Mouse (Mus musculus): ENCODE measurements at regions not wholly inside any gene's neighbourhood (a gene's known extent, or its start where the extent isn't known, plus 50 kb on each side); places are given as distances from the start of the nearest gene placed in this dataset.
"Not testable (repeated sequence)": the region's sequence is repeated elsewhere in the genome, so short reads cannot be mapped to it uniquely, and the experiment has no call there.

DNA sequence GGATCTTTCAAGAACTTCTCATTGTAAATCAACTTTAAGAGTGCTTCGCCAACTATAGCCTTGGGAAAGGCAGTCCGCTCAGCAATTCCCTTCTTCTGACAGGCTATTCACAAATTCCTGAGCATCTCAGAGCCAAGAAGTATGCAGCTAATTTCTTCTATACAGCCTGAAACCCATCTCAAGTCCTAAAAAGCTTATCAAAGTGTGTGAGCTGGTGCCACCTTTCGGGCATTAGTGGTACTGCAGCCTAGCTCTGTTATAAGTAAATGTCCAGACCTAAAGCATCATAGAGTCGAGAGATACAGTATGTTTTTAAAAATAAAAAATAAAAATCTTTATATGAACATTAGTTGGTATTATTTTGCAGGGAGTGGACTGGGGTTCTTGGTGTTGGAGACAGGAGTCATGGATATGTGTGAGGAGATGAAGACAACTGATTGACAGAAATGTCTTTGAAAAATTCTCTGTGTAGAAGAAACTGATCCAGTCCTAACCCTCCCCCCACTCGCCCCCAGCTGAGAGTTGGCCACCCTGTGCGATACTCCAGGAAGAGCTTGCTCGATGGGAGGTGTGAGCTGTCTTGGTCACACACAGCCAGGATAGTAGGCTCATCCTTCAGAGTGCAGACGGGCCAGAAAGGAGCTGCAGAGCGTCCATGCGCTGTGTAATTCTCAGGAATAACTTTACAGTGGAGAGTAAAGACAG, 56.4 kb downstream of the Bod1 start:
- peak; percentile 9 for DNase-seq (ENCODE audit: low spot score)

DNA sequence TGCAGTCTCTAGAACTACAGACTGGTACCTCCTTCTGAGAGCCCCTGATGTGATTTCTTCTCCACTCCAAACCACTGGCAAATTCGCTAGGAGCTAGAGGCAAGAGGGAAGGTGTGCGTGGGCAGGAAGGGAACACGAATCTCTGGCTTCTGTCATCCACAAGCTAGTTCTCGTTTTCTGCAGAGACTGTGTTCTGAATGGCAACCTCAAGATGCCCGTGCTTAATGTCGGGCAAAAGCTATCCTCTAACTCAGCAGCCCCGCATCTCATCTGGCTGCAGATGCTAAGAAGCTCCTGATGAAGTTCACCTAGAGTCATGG, 57.3 kb downstream of the Bod1 start:
- no peak for DNase-seq (ENCODE audit: low spot score)

DNA sequence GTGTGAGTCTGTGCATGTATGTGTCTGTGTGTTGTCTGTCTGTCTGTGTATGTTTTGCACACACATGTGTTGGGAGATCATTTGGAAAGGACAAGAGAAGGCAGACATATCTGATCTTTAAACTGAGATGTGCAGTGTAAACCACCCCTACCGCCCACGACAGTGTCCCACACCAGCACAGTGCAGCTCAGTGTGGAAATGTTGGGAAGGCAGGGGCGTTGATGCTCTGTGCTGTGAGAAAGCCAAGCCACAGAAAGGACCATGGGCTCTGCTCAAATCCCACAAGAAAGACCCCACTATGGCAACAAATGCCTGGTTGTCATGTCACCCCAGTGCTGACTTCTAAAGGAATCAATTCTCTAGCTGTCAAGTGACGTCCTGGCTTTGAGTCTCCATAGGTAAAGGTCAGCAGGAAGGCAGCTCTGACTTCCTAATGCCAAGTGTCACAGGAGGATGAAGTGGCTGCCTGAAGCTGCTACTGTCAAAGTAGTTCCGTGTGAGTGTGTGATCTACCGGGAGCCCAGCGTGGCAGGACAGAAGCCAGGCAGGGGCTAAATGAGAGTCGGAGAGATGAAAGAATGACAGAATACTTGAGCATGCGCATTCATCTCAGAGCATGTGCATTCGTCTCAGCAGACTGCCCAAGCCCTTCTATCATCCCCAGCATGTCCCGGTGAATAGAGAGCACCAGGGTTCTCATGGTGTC, 57.8 kb downstream of the Bod1 start:
- DNase-seq (ENCODE audit: low spot score): no peak

DNA sequence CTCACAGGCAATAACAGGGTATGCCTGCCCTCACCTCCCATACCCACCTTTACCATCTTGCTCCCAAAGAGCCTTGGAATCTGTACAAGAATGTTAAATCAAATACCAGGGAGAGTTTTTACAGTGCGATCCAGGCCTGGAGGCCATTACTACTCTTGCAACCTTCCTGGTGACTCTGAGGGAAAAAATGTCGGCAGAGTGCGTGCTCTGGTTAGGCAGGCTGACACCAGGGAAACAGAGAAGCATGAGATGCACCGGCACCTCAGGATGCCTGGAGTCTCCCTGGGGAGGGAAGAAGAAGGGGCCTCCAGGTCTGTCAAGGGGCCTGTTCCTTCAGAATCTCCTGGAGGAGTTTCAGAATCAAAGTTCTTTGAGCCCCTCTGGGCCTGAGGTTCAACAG, 63.2 kb downstream of the Bod1 start:
- no peak for DNase-seq (ENCODE audit: low spot score)

DNA sequence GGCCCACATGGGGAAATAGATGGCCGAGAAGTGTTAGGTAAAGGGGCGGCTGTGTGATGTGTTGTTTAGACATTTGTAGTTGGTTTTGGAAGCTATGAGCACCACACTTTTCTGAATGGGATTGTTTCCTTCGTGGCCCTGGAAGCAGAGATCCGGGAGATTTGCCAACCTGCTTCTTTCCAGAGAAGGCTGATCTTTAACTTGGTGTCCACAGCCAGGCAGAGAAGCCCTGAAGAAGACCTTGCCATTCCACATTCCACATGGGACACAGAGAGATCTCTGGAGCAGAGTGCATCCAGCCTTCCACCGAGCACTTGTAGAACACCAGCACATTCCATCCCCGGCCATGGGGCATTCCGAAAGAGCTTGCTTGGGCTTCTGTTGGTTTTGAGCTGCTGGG, 70.2 kb downstream of the Bod1 start:
- DNase-seq (ENCODE audit: low spot score): no peak

DNA sequence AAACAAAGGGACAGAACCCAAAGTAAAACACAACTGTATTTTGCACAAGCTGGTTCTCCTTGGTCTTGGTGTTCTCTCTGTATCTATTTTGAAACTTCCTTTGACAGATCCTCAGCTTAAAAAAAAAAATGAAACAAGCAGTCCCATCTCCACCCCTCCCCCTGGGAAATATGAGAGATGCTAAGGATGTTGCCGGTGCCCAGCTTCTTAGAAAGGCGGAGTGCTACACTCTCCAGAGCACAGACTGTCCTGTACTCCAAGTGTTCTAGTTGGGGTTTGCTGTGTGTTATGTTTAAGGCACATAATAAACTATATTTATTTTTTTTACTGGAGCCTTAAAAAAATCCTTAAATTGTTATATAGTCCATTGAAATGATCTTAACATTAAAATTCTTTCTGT, 78.1 kb downstream of the Bod1 start:
- no peak for DNase-seq (ENCODE audit: low spot score)

DNA sequence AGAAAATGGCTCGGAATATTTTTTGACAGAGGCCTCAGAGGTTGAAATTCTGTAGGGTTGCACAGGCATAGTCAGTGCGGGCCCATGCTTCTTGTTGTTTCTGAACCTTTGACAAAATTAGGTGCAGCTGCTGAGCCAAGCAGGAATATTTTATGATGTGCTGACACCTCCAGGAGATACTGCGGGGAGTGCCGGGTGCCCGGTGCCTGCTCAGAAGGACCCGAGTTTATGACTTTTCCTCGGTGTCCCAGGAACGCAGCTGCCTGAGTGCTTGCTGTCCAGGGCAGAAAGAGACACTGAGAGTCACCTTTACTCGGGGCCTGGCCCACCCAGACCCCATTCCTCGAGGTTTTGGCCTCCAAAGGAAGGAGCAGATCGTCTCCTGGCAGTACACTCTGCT, 79.6 kb downstream of the Bod1 start:
- DNase-seq (ENCODE audit: low spot score): no peak

DNA sequence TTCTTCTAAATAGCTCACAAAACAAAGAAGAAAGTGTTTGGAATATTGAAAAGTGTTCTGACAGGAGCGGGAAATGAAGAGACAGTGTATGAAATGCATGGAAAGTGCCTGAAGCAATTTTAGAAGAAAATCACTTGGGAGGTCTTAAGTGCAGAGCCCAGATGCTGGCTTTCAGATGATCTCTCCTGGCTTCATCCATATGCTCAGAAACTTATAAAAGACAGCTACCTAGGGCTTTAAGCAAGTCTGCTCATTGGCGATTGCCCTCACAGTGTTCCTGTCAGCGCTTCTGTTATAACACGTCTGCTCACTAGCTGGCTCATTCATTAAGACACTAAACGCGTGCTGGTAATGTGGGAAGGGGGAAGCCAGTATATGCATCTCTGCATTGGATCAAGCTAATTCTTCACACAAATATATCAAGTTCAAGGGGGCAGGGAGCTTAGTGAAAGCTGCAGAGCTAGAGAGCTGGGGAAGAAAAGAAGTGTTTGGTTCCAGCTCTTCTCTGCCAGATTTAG, 80.6 kb downstream of the Bod1 start:
- no peak for DNase-seq (ENCODE audit: low spot score)

DNA sequence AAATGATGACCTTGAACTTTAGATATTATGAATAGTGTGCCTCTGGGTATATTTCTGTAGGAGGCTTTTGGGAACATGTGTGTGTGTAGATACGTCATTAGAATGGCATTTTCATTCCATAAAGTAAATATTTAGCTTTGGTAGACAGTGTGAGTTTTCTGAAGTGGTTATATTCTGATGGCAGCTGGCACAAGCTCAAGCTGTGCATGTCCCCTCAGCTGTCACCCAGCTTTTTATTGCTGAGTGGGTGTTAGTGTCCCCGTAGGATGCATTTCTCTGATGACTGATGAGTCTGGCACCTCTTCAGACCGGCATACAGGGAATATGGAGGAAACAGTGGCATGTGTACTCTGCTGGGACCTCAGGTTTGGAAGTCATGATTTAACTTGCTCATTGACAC, 96.7 kb downstream of the Bod1 start:
- no peak for DNase-seq (ENCODE audit: low spot score)

DNA sequence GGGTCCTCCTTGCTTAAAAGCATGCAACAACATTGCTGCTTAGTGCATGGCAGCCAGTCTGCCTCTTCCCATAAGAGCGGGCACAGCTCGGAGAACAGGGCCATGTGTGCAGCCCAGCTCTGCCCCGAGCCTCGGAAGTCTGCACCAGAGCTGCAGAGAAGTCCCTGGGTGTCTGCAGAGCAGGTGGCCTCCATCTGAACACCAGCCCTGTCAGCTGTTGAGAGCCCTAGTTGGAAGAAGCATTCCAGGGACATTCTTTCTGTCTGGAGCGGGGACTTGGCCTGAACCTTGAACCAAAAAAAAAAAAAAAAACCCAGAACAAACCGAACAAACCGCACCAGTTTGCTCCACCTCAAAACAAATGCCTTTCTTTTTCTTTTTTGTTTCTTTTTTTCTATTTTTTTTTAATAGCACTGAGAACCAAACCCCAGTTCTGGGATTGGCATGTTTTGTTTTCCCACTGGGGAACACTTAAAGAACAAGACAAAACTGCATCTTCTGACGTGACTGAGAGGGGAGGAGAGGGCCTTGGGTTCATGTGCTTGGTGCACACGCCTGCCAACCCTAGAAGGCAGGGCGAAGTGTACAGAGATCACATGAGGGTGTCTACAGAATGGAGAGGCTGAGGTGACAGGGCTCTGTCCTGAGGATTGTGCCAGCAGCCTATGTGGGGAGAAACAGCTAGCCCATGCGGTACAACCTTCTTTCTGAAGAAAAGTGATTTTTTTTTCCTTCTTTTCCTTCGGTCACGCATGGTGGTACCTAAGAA, 106.8 kb downstream of the Bod1 start:
- DNase-seq (ENCODE audit: low spot score): no peak

DNA sequence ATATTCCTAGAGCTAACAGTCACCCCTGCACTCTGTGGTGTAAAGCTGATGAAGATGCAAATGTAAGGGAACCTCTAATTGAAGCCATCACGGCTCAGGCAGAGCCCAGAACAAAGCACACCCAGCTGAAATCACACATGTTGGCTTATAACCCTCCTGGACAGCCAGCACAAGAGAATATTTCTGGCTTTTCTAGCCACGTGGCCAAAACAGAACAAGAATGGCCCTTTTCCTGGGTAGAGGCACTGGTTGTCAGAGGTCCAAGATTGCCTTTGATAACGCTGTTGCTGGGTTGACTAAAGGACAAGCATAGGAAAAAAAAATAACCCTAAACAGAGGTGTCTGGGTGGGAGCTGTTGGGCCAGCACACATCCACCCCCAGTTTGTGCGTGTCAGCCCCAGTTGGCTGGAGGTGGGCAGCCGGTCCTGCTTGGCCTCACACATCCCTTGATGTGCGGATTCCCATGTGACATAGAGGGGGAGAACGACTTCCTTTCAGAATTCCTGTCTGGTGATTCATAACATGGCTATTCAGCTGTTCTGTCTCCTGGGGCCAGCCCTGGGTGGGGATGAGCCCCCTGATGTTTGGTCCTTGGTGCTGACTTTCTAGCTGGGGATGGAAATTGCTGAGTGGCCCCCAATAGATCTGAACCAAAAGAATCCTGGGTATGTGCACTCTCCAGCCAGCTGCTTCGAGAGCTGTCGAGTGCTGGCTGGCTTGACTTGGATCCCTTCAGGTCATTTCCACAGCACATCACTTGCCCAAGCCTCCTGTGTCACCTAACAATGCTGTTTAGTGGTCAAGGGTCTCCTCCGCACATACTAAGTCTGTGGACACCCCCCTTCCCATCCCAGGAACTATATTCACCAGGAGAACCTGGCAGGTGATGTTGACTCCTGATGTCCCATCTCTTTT, 107.6 kb downstream of the Bod1 start:
- no peak for DNase-seq (ENCODE audit: low spot score)

DNA sequence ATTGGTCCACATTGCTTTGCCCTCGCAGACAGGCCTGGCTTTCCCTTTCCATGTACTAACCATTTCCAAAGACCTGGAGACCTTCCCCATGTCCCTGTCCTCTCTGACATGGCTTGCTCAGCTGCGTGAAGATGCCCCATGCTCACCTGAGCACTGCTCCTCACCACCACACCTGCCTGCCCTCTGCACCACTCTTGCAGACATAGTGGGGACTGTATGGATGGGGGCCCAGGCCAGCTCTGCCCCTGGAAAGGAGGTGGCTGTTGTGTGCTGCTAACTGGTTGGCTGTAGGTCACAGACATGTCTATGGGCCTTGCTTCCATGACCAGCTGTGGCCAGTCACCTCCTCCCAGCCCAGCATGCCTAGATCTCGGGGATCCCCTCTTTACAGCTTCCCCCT, 108.7 kb downstream of the Bod1 start:
- no peak for DNase-seq (ENCODE audit: low spot score)

DNA sequence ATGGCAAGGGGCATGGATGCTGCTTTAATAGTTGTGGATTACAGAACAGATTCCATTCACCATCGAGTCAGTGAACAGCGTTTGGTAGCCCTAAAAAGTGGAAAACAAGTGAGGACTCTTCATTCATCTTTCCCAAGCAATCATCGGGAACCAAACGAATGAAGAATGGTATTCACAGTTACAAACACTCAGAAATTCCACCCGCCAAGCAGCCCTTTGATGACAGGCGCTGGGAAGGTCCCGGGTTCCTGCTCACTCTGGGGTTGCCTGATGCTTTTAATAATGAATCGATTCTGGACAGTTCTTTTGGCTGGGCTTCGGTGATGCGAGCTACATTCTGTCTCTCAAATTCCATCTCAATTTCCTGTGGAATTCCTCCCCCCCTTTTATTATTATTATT, 110.9 kb downstream of the Bod1 start:
- no peak for DNase-seq (ENCODE audit: low spot score)

DNA sequence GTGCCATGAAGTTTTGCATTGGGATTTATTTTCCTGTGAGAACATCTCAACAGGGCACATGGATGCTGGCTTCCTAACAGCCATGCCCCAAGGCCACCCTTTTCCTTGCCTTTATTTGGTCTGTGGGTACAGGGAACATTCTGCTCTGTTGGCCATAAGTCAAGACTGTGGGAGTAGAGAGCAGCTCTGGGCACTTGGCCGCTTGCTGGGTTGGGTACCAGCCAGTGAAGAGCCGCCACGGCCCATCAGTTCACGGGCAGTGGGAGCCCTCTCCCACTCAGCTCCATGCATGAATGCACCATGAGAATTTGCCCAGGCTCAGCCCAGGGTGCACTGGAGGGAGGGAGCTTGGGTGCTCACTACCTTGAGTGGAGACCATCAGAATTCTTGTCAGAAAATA, 116.6 kb downstream of the Bod1 start:
- DNase-seq (ENCODE audit: low spot score): no peak

DNA sequence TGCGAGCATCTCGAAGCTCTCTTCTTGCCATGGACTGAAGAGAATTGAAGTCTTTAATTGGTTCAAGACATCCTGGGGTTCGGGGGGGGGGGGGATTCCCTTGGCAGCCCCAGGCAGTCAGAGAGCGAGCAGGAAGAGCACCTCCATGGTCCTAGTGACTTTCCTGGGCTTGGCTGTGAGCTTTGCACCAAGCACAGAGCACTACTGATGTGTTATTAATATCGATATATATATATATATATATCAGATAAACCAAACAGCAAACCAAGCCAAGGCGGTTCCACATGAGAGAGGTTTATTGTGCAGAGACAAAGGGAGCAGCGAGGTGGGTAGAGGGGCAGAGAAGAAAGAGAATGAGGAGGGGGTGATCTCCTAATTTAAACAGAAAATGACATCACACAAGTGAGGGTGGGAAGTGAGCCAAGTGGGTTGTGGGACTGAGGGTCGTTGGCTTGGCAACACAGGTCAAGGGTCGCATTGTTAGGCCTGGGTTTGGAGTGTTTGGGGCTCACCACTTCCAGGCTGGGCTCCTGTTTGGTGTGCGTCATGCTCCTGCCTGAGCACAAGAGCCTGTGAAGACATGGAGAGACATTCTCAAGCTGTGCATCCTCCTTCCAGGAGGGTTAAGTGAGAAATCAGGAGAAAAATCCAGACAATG, 119.9 kb downstream of the Bod1 start:
- DNase-seq (ENCODE audit: low spot score): no peak

DNA sequence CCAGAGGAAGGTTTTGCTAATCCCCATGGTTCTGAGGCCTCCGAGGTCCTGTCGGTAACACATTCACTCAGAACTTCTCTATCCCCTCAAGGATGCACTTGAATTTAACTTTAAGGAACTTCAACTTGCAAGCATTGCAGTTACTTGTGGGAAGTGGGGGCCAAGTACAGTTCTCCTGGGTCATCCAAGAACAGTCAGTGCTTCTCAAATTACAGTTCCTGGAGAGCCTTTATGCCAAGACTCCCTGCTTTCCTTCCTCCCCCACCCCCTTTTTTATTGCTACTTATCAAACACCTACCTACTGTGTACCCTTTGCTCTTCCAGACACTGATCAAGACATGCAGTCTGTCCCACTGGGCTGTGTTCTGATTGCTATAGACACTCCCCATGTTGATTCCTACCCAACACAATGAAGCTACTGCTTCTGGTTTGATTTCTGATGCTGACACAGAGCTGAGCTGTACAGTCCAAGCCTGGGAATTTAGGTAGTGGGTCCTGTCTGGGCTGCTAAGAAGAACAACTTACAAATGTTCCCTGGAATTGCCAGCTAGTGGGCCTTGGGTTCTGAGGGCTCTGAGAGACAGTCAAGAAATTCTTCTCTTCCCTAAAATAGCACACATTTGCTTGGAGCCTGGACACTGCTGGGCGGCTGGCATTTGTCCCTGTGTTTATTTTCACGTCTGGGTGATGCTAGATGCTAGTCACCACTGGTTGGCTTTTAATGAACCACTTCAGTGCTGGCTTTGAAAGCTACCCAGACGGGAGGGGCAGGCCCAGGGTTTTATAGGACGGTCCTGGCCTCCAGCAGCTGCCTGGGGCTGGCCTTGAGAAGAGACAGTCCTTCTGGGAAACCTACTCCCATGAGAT, 120.7 kb downstream of the Bod1 start:
- DNase-seq (ENCODE audit: low spot score): no peak

DNA sequence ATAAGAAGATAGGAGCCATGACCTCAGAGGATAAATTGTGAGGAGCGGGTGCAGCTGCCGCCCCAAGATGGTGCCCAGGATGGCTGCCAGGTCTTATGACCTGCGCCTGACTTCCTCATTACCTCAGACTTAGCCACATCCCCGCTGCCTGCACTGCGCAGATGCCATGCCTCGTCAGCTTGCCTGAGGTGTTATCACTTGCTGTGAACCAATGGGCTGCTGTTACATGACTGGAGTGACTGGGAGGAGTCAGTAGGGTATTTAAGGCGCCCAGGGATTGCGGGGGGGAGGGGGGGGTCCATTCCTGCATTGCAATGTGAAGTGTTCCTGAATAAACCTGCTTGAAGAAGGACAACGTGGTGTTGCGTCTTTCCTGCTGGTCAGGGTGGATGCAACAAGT, 126.2 kb downstream of the Bod1 start:
- not testable (repeated sequence) for DNase-seq (ENCODE audit: low spot score)

DNA sequence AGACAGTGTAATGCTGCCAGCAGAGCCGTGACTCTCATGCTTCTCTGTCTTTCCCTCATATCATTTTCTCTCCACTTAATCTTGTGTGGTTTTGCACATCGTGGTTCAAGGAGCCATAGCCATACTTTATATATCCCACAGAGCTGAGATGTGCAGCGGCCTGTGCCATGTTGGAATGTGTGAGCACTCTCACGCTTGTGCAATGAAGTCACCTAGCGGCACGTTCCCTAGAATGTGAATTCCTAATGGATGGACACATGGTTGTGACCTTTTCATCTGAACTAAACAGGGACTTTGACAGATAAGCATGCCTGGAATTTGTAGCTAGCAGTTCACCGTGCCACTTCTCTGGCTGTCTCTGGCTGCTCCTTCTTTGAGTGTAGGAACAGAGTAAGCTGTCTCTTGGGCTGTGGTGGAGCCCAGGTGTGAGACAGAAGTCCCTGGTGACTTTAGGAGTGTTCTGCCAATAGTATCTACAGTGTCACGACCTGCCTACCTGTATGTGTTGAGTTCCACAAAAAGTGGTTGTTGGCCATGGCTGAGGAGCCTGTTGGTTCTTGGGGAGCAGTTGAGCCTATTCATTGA, 129.0 kb downstream of the Bod1 start:
- DNase-seq (ENCODE audit: low spot score): no peak

DNA sequence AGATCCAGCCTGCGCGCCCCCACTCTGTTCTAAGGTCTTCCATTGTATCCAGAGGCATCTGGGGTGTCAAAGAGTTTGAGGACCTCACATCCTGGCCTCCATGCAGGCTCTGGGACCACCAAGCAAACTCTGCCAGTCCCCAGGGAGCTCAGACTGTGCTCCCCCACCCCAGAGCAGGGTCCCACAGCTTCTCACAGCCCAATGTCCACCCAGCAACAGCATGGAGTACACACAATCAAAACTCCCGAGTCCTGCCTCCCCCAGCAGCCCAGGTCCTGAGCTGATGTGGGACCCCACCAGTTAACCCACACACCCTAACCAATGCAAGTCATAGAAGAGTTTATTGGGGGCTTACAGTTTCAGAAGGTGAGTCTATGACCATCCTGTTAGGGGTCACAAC, 130.3 kb downstream of the Bod1 start:
- no peak for DNase-seq (ENCODE audit: low spot score)

DNA sequence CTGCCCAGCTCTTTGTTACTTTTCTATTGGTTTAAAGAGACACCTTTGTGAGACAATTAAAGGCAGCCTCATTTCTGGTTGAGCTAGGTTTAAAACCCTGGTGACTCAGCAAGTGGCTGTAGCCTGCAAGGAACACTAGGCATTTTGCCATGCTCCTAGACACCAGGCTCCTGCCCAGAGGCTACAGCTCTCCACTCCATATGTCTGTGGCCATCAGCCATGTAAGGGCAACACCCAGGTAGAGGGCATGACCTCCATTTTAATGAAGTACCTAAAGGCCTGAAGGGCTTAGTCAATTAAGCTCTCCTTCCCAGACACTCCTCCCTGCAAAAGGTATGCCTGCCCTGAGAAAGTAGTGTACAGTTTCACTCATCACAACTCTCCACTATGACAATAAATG, 130.9 kb downstream of the Bod1 start:
- no peak for DNase-seq (ENCODE audit: low spot score)

Data from spleen, adult 12 weeks (tissue).